Mouse (Mus musculus) retina, postnatal 7 days (tissue): ENCODE results near the gene Myh7.
A peak's percentile ranks its signal among the peaks of the same experiment; 100 is the strongest.
"Not testable (repeated sequence)": the region's sequence is repeated elsewhere in the genome, so short reads cannot be mapped to it uniquely, and the experiment has no call there.

Experiments
- DNase-seq: peaks from one replicate; pipeline ENCODE4 v3.0.0-alpha.2; 2012; ENCODE audit warnings: low read depth, low spot score

Gene Myh7

DNA sequence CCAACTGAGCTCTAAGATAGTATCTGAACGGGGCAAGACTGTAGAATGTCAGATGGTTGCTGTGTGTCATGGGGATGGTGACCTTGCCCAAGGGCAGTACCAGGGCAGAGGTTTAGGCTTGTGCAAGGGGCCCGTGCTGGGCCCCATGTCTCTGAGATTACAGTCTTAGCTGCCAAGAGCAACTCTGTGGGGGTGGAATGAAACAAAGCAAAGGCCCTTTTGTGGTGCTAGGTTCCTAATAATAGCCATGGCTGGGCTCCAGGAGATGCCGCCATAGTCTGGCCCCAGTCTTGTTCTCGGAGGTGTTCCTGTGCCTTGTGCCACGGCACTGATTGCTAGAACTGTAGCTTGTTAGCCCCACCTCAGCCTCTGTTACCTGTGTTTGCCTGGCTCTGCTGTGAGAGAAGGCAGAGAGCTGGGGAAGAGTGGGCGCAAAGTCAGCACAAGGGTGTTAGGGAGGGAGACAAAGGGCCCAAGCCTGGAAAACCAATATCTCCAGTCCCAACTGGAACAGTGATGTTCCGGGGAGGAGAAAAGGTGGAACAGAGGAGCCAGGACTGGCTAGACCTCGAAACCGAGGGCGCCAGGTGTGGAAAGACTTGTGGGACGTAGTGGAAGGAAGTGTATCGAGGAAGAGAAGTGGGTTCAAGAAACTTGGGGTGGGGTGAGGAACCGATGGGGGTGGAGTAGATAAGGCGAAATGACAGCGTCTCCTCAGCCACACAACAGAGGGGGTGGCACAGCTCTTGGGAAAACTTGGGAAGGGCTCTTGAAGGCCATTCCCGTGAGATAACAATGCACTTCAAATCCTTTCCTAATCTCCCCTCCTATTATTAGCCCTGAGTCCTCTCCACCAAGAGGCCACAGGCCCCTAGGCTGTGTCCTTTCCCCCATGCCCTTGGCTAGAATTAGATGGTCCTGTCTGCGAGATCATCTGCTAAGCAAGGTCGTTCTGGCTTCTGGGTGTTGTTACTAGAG, 9.7 kb upstream of the Myh7 start:
- no peak for DNase-seq

DNA sequence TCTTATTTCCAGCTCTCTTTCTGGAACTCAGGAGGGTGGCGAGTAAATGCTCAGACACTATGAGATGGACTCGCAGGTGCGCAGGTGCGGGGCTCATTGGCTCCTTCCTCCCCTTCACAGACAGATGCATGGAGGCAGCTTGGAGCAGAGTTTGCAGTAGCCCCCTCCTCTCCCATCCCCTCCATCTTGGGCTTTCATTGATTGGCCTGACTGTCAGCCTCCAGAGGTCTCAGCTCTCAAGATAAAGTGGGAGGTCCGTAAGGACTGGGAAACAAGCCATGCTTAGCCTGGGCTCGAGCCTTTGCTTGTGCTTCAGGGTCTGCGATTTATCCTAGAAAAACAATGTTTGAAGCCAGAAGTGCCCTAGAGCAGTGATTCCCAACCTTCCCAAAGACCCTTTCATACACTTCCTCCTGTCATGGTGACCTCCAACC, 8.3 kb upstream of the Myh7 start:
- no peak for DNase-seq

DNA sequence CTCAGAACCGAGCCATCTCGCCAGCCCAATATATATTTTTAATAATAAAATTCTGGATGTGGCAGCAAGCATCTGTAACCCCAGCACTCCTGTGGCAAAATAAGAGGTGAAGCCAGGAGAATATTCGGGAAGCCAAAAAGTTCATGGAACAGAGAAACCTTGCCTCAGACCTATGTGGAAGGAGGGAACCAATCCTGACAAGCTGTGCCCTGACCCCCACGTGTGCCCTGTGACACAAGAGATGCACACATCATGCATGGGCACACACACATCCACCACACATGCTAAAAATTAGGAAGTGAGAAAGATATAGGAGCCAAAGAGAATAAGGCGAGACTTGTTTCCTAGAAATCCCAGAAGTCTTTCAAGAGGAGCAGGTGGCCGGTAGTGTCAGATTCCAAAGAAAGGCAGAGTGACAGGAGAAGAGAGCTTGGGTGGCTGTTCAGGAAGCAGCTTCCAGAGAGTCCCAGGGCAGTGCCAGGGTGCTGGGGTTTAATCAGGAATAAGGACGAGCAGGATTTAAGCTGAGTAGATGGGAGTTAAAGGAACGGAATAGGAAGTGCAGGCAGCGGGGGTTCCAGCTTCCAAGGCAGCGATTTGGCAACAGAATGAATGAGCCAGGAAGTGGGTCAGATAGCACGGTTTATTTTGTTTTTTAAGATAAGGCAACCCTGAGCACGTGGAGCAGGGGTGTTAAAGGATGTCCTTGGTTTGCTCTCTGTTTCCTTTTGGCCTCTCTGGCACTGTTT, 7.7 kb upstream of the Myh7 start:
- no peak for DNase-seq

DNA sequence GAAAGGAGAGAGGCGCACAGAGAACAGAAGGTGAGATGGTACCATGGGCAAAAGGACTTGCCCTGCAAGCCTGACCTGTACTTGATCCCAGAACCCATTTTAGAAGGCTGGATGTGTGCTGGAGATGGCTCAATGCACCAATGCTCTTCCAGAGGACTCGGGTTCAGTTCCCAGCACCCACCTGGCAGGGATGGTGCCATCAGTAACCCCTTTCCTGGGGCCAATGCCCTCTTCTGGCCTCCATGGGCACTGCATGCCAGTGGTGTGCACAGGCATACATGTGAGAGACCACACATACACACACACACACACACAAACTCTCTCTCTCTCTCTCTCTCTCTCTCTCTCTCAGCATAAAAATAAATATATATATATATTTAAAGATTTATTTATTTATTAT, 7.0 kb upstream of the Myh7 start:
- no peak for DNase-seq

DNA sequence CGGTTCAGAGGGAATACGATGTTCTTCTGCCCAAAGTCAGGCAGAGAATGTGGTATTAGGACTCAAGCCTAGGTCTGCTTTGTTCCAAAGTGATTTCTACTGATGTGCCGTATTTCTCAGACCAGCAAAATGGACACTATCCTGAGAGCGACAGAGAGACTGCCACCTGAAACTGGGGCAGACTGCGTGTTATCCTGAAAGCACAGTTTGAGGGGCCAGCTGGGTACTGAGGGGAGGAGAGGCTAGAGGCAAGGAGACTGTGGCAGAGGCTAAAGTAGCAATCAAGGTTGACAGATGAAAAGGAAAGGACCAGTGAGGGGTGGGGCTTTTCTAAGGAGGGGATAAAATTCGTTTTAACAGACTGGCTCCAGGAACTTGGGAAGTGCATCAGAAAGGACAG, 6.4 kb upstream of the Myh7 start:
- no peak for DNase-seq

DNA sequence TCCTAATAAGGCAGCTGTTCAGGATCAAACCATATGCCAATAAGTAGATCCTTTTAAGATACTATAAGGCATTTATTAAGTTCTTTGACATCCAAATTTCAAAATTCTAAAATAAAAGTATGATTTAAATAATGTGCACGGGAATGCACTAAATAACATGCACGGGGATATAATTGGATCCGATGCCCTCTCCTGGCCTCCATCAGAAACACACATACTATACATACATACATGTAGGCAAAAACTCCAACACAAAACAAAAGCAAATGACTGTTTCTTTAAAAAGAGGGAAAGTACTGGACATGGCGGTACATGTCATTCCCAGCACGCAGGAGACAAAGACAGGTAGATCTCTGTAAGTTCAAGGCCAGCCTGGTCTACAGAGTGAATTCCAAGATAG, 5.4 kb upstream of the Myh7 start:
- not testable (repeated sequence) for DNase-seq

DNA sequence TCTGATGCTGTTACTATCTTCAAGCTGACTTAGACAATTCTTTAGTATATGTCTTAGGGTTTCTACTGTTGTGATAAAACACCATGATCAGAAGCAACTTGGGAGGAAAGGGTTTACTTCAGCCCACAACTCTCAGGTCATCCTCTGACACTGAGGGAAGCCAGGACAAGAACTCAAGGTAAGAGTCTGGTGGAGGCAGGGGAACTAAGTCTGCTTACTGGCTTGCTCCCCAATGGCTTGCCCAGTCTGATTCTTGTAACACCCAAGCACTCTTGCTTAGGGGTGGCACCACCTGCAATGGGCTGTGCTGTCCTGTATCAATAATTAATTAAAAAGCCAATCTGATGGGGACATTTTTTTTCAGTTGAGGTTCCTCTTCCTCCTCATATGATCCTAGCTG, 4.3 kb upstream of the Myh7 start:
- DNase-seq, result no peak

DNA sequence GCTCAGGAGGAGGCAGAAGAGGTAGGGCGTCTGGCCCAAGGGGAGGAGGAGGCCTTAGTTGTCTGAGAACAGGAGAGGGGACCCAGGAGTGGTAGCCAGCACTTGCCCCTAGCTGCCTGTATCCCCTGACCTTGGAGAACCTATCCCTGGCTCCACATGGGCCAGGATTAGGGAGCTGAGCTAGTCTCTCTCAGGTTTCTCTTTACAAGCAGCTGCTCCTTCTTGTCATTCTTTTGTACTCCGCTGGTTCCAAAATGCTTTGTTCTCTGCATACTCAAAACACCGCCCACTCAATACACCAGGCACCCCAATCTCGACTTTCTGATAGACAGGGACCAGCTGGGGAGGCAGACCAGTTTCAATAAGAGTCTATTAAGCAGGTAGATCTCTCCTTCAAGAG, 2.9 kb upstream of the Myh7 start:
- DNase-seq, result no peak

DNA sequence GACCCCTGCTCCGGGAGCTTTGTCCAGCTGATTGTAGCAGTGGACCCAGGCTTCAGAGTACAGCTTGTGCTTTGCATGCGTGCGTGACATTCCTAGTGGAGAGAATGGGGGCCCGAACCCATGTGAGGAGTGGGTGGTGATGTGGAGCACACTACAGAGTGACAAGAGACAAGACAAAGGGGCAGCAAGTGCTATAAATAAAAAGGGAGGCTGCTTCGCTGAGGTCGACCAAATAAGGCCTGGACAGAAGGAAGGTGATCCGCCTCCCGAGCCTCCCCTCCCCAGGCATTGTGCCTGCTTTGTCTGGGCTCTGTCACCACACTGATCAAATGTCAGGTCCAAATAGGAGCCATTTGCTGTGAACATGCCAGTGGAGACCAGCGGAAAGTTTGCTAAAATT, 2.4 kb upstream of the Myh7 start:
- no peak for DNase-seq

DNA sequence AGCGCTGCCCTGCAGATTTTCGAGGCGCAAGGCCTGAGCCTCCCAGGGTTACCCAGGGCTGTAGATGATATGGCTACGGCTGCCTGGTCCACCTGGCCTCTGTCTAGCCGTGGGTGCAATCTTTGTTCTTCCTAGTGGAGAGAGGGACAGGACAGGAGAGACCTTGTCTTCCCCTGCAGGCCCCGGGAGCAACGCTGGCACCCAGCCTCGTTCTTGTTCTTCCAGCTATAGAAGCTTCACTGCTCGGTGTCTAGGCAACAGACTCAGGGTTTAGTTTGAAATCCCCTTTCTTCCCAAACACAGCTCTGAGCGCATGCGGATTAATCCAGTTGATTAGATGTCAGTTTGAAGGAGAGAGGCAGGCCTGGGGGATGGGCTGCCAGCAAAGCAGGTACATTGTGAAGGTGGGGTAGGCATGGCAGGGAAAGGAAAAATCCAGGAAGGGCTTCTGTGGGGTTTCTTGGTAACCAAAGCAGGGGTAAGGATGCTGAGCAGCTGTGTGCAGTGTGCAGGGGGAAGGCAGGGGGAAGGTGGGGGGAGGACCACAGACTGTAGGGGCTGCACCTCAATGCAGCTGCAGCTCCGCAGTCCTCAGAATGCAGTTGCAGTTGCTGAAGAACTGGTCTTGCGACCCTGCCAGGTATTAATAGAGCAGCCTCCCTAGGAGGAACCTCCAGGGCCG, 1.2 kb upstream of the Myh7 start:
- DNase-seq, result peak; percentile 49

DNA sequence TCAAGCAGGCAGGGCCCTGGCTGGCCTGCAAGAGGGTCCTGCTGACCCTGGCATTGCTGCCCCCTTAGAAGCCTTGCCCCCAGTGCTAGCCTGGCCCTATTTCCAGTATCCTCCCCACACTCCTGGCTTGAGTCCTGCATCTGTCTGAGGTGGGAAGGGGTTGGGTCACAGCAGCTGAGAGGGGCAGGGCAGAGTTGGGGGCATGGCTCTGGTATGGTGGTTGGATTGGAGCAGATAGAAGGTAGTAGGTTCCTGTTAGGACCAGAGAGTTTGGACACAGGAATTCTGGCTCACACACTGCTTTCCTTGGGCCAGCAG, 402 bp upstream of the Myh7 start:
- no peak for DNase-seq

DNA sequence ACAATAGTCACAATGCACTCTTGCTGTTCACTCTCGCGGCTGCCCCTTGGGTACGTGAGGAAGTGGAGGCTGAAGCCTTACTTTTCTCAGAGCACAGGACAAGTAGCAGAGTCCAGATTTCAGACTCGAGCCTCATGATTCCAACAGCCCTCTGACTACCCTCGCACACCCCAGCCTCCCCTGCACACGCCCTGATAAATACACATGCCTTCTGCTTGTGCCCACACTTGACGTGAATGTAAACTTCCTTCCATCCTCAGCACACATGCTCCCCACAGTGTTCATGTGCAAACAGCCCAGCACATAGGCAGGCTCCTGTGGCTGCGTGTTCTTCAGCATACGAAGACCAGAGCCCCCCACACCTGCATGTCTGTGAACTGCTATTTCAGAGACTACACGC, 790 bp downstream of the Myh7 start:
- DNase-seq, result no peak

DNA sequence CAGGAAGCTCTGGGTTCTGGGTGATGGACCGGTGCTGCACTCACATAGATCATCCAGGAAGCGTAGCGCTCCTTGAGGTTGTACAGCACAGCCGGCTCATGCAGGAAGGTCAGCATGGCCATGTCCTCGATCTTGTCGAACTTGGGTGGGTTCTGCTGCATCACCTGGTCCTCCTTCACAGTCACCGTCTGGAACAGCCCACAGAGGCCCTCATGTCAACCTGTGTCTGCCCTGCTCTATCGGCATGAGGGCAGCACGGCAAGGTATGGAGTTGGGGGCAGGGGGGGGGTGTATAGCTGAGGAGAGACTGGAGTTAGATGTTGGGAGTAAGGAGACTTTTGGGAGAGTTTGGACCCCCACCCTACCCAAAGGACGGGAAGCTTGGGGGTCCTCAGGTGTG, 2.2 kb downstream of the Myh7 start:
- DNase-seq, result no peak

DNA sequence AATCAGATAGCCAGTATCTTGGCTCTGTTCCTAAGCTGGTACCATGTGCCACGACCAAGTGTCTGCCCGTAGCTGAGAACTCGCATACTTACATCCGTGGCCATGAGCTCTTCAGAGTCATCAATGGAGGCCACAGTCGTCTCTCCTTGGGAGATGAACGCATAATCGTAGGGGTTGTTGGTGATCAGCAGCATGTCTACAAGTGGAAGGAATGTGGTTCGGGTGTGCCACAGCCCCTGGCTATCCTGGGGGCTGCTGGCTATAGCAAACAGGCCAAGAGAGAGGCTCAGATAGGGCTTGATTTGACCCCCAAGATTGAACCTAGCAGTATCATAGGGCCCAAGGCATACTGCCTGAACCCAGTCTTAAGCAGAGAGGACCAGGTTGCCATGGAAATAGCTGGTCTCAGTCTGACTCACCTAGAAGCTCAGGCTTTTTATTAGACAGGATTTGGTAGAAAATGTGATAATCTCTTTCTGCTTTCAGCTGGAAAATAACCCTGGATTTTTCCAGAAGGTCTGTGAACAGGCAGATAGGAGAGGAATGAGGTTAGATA, 4.5 kb downstream of the Myh7 start:
- DNase-seq, result no peak

DNA sequence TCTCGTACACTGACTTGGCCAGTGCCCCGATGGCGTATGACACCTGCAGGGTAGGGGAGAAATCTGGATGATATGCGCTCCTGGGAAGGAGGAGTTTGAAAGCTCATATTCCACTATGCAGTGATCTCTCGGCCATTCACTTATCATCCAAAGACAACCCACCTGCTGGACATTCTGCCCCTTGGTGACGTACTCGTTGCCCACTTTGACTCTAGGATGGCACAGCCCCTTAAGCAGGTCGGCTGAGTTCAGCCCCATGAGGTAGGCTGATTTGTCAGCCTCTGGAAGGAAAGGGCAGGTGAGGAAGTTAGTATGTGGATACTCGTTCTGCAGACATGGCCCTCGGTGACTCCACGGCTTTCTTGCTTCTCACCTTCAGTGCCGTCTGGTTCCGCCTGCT, 5.5 kb downstream of the Myh7 start:
- DNase-seq, result no peak

DNA sequence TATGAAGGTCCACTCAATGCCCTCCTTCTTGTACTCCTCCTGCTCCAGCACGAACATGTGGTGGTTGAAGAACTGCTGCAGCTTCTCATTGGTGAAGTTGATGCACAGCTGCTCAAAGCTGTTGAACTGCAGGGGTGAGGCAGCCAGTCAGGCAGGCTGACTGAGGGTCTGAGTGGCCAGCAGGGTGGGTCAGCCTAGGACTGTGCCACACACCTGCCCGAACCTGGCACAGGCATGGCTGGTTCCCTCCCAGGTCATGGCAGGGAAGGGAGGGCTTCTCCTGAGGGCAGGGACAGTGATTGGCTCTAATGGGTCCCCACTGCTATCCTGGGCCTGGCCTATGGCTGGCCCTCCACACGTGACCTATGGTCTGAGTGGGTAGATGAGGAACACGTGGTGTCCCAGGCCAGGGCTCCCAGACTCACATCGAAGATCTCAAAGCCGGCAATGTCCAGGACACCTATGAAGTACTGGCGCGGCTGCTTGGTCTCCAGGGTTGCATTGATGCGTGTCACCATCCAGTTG, 6.0 kb downstream of the Myh7 start:
- not testable (repeated sequence) for DNase-seq

DNA sequence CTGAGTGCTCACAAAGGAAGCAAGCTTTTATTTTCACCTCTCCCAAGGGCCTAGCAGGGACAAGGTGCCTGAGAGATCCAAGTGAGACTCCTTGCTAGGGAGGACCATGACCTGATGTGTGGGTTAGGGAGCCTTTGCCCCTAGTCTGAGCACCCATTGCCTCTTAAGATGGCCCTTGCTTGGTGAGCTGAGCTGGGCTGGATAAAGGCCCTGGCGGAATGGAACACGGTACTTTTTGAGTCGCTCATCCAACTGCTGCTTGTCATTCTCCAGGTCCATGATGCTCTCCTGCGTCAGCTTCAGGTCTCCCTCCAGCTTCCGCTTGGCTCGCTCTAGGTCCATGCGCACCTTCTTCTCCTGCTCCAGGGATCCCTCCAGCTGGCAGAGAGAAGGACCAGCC, 12.5 kb downstream of the Myh7 start:
- DNase-seq, result no peak

DNA sequence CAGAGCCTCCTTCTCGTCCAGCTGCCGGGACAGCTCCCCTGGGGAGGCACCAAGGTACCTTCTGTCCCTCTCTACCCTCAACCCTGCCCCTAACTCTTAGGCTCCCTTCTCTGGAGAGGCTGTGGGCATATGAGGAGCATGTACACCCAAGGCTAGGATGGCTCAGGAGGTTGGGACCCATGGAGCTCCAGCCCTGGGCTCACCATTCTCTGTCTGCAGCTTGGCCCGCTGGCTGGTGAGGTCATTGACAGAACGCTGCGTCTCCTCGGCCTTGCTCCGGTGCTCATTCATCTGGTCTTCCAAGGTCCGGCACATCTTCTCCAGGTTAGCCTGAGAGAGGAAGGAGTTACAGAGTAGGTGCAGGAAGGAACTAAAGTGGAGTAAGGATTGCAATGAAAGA, 15.8 kb downstream of the Myh7 start:
- no peak for DNase-seq

DNA sequence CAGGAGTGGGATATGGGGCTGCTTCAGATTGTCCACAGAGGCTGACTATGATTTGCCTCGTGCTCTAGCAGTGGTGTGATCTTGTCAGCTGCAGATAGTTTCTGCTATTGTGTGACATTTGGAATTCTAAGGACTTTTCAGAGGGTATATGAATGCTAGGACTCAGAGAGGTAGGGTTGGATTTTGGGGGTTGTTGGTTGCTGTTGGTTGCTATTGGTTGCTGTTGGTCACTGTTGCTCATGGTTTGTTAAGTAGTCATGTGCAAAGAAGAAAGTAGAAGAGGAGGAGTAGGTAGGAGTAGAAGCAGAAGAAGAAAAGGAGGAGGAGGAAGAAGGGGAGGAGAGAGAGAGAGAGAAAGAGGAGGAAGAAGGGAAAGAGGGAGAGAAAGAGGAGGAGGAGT, 17.8 kb downstream of the Myh7 start, which contains the start of gene Gm17428:
Gm17428 (plus strand) TSS at position 301 of the 400 bp plus-strand sequence.
- DNase-seq, result no peak

DNA sequence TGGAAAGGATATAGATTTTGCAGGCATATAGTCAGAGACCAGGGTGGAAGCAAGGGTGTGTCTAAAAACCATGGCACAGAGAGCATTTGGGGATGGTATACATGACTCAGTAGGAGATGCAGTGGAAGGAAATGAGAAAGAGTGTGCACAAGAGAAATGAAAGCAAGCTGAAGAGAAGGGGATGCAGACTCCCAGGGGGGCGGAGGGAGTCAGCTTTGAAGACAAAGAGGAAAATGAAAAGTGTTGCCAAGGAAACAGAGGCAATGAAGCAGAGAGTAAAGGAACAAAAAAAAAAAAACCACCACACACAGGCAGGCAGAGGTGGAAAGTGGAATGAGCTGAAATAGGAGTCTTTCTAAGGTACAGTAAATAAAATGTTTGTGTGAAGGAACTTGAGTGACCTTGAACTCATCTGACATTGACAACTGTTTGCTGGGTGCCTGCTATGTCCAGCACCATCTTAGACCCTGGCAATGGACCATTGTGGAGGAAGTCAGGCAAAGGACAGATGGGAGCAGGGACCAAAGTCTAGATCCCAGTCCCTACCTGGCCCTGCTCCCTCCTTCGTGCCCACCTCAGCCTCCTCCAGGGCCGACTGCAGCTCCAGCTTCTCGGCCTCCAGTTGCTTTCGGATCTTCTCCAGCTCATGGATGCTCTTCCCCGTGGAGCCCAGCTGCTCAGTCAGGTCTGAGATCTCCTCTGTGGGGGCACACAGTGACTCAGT, 20.2 kb downstream of the Myh7 start:
- no peak for DNase-seq

DNA sequence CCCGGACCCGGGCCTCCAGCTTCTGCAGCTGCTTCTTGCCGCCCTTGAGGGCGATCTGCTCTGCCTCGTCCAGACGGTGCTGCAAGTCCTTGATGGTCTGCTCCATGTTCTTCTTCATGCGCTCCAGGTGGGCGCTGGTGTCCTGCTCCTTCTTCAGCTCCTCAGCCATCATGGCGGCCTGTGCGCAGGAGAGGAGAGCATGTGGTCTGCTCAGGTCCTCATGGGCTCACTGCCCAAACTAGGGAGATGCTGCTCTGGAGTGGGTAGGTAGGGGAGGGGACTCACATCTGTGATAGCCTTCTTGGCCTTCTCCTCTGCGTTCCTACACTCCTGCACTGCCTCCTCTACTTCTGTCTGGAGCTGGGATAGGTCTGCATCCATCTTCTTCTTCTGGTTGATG, 21.6 kb downstream of the Myh7 start:
- not testable (repeated sequence) for DNase-seq
